Mouse (Mus musculus): ENCODE data around the gene Gm10974.

GRCm38 (mm10) chr7:66365411-66365810, 294 bp upstream of the Gm10974 start:
- no peak for TF ChIP-seq CTCF (IDR thresholded peaks at IDR 0.05; ENCODE audit: insufficient read depth, low read length)
- no peak for TF ChIP-seq POLR2A (IDR thresholded peaks at IDR 0.05; ENCODE audit: borderline replicate concordance, extremely low read depth, low read depth, low read length)

Data from lung, adult 2 months (tissue).